Mouse (Mus musculus): ENCODE data around the gene Wasf2.
"Not testable (repeated sequence)": the region's sequence is repeated elsewhere in the genome, so short reads cannot be mapped to it uniquely, and the experiment has no call there.

GRCm38 (mm10) chr4:133096671-133097070 lies 33.6 kb upstream of the Wasf2 start:
- not testable (repeated sequence) for TF ChIP-seq CTCF (IDR thresholded peaks at IDR 0.05; ENCODE audit: low read depth, low read length); POLR2A (IDR thresholded peaks at IDR 0.05; ENCODE audit: borderline replicate concordance, low read depth, low read length)
